Mouse (Mus musculus): Measurements from ENCODE around the gene Rgs10.

GRCm38 (mm10) chr7:128417226-128417929 is 1.2 kb downstream of the Rgs10 start:
- TF ChIP-seq POLR2A (IDR thresholded peaks at IDR 0.05; ENCODE audit: control insufficient read depth in 1 of 2, insufficient read depth in 1 of 2, low read depth in 1 of 2, low read length in 2 of 2, poor library complexity in 1 of 2), result no peak
- no peak for TF ChIP-seq CTCF (IDR thresholded peaks at IDR 0.05 in 2 of 3, conservative IDR thresholded peaks at IDR 0.05 in 1 of 3; ENCODE audit: control insufficient read depth in 1 of 3, insufficient read depth in 1 of 3, low read depth in 2 of 3, low read length in 3 of 3, poor library complexity in 1 of 3, severe bottlenecking in 1 of 3)
- TF ChIP-seq EP300 (IDR thresholded peaks at IDR 0.05; ENCODE audit: low read depth in 1 of 2, low read length in 2 of 2), result no peak
- no peak for TF ChIP-seq TCF12 (IDR thresholded peaks at IDR 0.05; ENCODE audit: low read depth, low read length)
- no peak for TF ChIP-seq ETS1 (IDR thresholded peaks at IDR 0.05; ENCODE audit: low read depth, low read length)
- no peak for TF ChIP-seq GATA1 (IDR thresholded peaks at IDR 0.05; ENCODE audit: low read depth, low read length)
- TF ChIP-seq ZNF384 (IDR thresholded peaks at IDR 0.05; ENCODE audit: low read depth, low read length), result no peak
- no peak for TF ChIP-seq TAL1 (IDR thresholded peaks at IDR 0.05; ENCODE audit: low read length)
- TF ChIP-seq USF1 (IDR thresholded peaks at IDR 0.05; ENCODE audit: low read depth, low read length), result no peak
- no peak for TF ChIP-seq MYC (IDR thresholded peaks at IDR 0.05; ENCODE audit: low read depth, low read length)

Data from MEL (cell line).